Mouse (Mus musculus): ENCODE data around the gene Vmn1r25. TPM values are rescaled to one million over a fixed set of nuclear protein-coding genes. Genes with fewer than 3 reads are reported as not detected.

Gene Vmn1r25
- polyA plus RNA-seq (2017; shearing (Covaris generic)) = under 1 TPM in 1 of 2 experiments, not detected in 1; 0.42 TPM

DNA sequence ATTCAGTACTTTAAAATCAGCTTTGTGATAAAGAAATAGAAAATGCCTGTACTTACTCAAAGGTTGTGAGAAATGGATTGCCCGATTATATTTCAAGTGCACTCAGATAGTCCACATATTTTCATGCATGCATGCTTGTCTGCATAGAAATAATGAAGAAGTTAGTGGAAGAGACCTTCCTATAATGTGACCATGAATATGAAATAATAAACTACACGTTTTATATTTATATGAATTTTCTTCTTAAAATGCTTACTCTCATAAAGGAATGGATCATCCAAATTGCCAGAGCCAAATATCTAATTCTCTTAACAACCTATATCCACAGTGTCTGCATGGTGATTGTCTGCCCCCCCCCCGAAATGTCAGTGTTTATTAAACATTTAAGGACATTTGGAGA lies at the start of gene Vmn1r25:
Gene Vmn1r25 (minus strand): TSS at position 101 of the 400 bp plus-strand sequence.

GRCm38 (mm10) chr6:58015059-58015458 lies 34.4 kb upstream of the Vmn1r25 start, which contains the start of gene Vmn1r26:
Vmn1r26 (minus strand) TSS chr6:58015159.

DNA sequence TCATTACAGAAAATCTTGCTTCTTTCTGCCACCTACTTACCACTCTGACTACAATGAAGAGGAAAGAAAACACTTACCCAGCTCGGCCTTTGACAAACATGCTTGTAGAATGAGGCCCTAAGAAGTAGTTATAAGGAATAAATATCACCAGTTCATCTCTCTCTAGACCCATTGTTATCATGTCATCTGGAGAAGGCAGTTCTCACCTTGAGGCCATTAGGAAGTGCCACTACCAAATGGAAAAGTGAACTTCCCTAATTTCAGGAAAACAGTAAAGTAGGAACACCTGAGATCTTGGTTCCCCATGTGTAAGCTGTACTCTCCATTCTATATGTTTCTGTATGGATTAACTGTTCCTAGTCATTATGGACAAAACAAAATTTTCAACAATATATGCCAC lies 19.2 kb downstream of the Vmn1r25 start, which contains the start of gene Vmn1r24:
Gene Vmn1r24 (minus strand): TSS at position 101 of the 400 bp plus-strand sequence.

Other genes with a start within 250 kb of the Vmn1r25 start
- 10 to 100 TPM; 17.0 to 20.3 TPM for gene Vopp1, start 155.7 kb downstream of the Vmn1r25 start, polyA plus RNA-seq (2017; shearing (Covaris generic))
- gene Vmn1r21, start 130.5 kb downstream of the Vmn1r25 start, polyA plus RNA-seq (2017; shearing (Covaris generic)) = not detected
- under 1 TPM in 1 of 2 experiments, not detected in 1; 0.11 TPM for gene Vmn1r22, start 72.8 kb downstream of the Vmn1r25 start, polyA plus RNA-seq (2017; shearing (Covaris generic))
- not detected for gene Vmn1r23, start 54.0 kb downstream of the Vmn1r25 start, polyA plus RNA-seq (2017; shearing (Covaris generic))
- gene Vmn1r24, start 19.3 kb downstream of the Vmn1r25 start, polyA plus RNA-seq (2017; shearing (Covaris generic)) = not detected
- not detected for gene Vmn1r26, start 34.3 kb upstream of the Vmn1r25 start, polyA plus RNA-seq (2017; shearing (Covaris generic))
- gene Vmn1r27, start 238.0 kb upstream of the Vmn1r25 start, polyA plus RNA-seq (2017; shearing (Covaris generic)) = not detected

Measured in activated CD4-positive, CD25-positive, alpha-beta regulatory T cell (primary cell).